Mouse (Mus musculus) erythroid progenitor cell, adult 5-6 weeks (primary cell): Measurements from ENCODE around the gene Mblac2. TPM values are rescaled to one million over a fixed set of nuclear protein-coding genes. Genes with fewer than 3 reads are reported as not detected.
A peak's percentile ranks its signal among the peaks of the same experiment; 100 is the strongest.

Source experiments
- ATAC-seq: replicated peaks from 2 replicates; pipeline ENCODE4 v1.8.0; 2016; ENCODE audit warnings: moderate number of reproducible peaks, mild to moderate bottlenecking, moderate TSS enrichment, inconsistent platforms; ENCODE audit not compliant: poor library complexity, low FRiP score, severe bottlenecking
- total RNA-seq, 2 experiments: library from RNA; stranded (forward) in 1 of 2; stranded (reverse) in 1 of 2; fragments of 150-400 nt in 1 of 2; fragments of 186-747, 209-891 nt in 1 of 2; gene quantifications; 2 replicates each; pipeline versions ENCODE4 v1.2.3 to v1.2.4; 2015 to 2017; ENCODE audit warnings: low replicate concordance in 2 of 2

The Mblac2 gene
- total RNA-seq, 2 experiments from 2014 or later: 2.1 TPM; not detected in 1

DNA sequence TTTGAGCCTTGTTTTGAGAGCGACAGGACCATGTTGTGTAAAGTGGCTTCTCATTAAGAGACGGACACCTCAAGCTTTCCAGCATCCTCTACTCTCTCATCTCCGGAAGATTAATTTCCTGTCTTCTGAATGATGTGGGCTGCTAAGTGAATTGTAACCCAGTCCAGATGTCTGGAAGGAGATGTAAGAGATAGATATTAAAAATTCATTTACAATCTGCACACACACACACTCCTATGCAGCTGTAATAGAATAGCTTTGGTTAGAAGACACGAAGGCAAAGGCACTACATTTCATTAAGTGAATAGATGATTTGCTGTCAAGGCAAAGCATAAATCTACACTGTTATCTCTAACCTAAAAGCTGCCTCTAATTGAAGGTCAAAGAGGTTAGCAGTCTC lies 18.0 kb downstream of the Mblac2 start:
- ATAC-seq: no peak

DNA sequence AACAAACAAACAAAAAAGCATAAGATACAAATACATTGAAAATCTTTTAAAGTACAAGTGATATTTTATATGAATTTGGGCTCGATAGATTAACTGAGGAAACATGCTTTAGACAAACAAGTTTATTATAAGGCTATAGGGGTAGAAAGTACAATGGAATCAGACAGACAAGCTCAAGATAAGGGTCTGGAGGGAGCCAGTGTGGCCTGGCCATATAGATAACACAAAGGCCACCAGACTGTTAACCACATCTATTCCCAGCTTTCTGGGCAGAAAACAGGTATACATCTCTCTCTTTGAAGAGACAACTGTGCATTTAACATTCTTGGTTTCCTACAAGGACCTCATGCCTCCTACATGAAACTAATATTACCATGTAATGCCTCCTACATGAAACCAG lies 19.2 kb downstream of the Mblac2 start:
- peak; percentile 52; the same call in 1 of the 2 replicates for ATAC-seq

DNA sequence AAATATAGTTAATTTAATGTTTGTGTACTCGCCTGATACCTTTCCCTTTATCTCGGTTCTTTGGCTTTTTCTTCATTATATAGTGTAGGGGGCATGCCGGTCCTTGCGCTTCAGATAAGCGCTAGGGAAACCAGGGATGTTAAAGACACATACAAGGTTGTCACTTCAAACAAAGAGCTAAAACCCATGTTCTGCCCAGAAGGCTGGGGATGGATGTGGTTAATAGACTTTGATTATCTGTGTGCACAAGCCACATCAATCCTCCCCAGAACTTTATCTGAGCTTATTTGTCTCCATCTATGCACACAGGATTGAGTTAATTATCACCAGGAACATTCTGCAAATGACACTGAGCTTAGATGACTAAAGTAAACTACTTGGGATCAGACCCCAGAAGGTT lies 25.5 kb downstream of the Mblac2 start:
- ATAC-seq: no peak

DNA sequence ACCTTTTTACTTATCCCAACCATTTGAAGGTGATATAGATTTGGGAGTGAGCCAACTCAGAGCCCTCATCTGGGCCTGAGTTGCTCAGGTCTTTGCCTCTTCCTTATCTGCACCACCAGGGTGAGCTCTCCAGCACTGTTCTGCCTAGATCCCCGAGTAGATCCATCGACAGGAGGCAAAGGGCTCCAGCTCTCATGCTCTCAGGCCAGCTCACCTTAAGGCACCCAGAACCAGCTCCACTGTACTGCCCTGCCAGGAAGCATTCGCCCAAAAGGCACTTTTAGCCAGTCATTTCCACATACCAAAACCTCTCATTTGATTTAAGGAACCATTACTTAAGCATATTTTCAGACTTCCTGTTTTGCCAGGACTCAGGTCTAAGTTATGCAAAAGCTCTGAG lies 29.8 kb downstream of the Mblac2 start:
- ATAC-seq: peak; percentile 86

- no peak for ATAC-seq
Observed at GRCm38 (mm10) chr13:81743391-81744091, 32.4 kb downstream of the Mblac2 start.

DNA sequence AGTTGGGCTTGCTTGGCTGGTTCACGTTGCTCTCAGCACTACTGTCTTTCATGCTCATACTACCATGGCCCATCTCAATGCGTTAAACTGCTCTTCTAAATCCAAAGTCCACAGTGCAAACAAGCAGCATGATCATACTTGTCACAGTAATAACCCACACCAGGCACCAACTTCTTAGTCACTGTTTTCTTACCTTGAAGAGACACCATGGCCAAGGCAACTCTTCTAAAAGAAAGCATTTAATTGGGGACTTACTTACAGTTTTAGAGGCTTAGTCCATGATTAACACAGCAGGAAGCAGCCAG lies 32.9 kb downstream of the Mblac2 start:
- no peak for ATAC-seq

GRCm38 (mm10) chr13:81754878-81755277 lies 43.7 kb downstream of the Mblac2 start:
- ATAC-seq: no peak

DNA sequence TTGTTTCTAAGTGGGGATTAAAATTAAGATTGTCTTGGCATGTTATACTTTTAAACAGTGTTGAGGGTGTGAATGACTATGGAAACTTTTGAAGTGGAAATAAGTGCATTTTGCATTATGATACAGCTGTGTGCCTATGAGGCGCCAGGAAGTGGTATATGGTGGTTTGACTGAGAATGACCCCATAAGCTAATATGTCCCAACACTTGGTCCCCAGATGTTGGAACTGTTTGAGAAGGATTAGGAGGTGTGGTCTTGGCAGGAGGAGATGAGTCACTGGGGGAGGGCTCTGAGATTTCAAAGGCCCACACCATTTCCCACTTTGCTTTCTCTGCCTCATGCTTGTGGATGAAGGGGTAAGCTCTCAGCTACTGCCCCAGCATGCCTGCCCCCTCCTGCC lies 44.2 kb downstream of the Mblac2 start:
- no peak for ATAC-seq

DNA sequence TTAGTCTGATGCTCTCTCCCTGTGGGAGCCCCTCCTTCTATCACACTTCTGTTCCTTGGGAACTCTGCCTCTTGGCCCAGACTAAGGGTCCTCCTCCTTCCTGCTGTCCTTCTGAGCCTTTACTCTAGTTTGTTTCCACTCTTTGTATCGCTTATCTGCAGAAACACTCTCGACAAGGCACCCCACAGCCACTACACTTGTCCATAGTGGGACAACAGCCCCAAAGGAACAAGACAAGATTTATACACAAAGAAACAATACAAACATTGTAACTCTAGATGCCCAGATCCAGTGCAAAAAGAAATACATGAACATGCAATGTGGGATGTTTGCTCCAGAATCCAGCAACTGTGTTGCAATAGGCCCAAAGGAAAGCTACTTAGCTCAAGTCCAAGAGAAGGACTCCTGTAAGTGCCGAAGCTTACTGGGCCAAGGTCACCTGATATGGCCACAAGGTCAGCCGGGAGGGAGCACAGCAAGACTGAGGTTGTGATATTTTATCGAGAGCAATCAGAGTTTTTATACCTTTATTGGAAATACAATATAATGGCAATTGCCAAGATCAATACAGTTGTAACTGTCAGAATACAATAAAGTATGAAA lies 46.0 kb downstream of the Mblac2 start:
- ATAC-seq: no peak

DNA sequence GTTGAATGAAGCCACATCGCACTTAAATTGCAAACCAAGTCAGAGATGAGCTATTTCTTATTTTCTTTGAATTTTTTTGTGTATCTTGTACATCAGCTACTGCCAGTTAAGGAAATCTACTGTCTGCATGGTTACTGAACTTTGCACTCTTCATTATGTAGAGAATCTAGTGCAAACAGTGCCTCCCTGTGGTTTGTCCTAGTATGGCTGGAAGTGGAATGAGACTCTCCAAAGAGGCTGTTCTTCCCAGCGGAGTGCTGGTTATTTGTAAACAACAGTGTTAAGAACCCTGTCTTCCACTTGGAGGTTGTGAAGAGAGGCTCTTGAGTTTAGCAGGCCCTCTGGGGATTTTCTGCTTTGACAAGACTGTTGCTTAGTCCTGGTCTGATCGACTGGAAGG lies 49.2 kb downstream of the Mblac2 start:
- ATAC-seq: no peak

DNA sequence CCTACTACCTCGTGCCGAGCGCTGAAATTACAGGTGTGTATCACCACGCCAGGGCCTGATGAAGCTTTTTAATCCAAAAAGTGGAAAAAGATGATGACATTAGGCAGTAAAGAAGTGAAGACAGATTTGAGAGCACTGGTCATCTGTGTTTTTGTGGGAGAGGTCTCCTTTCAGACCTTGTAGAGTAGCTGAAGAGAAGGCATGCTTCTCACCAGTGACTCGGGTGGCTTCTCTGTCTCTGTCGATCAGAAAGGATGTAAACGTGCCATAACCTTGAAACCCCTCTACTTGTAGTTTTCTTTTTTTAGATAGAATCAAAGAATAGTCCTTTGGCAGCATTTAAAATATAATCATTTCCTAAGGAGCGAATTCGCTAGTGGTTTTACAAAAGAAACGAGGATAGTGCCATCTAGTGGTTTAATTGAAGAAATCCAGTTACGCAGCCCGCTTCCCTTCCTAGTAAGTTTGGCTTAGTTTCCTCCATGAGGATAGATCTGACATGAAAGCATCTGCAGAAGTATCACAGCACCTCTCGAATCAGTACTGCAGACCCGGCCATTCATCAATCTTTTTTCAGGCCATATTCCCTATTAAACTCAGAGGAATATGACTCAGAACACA lies 50.5 kb downstream of the Mblac2 start:
- peak; percentile 70; the same call in 1 of the 2 replicates for ATAC-seq

- ATAC-seq: no peak
Observed at GRCm38 (mm10) chr13:81764173-81764572, 53.0 kb downstream of the Mblac2 start.

DNA sequence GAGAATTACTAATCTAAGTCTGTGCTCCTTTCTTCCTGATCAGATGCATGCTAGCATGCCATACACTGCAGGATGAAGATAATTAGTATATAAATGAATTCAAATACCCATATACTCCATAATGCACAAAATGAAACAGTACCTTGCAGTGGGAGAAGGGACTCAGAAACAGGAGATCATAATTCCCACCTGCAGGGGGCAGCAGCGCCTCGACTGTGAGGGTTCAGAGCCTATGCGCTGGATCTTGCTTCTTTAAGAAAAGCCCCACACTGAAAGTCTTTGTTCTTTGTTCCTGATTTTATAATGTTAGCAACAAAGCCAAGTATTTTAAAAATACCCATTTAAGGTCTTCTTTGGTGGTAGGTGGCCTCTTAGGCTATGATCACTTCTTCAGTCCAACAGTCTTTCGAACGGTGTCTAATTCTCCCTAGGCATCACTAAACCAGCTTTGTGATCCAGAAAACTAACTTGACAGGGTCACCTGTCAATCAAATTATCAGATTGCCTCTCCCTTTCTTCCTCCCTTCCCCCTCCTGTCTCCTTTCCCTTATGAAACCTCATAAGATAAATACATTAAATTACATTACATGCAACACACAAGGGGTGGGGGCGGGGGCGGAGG lies 56.0 kb downstream of the Mblac2 start:
- peak; percentile 61; the same call in 1 of the 2 replicates for ATAC-seq

GRCm38 (mm10) chr13:81776217-81776616 lies 65.1 kb downstream of the Mblac2 start:
- no peak for ATAC-seq

DNA sequence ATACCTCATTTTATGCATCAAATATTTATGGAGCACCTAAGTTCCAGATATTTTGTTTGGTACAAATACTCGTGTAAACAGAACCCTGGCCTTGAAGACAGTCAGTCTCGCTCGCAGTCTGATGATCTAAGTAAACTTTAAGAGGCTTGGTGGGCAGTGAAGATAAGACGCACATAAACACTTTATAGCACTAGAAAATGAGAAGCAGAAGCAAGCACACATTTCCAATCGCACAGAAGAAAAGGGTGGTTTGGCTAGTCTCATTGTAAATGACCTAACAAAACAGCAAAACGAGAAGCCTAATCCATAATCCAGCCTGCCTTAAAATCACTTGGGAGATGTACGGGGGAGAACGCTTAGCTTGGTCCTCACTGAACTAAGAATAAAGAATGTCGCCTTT lies 71.3 kb downstream of the Mblac2 start:
- ATAC-seq: 0 out of 2 replicates have a peak, but pooled peaks have one; percentile 1

DNA sequence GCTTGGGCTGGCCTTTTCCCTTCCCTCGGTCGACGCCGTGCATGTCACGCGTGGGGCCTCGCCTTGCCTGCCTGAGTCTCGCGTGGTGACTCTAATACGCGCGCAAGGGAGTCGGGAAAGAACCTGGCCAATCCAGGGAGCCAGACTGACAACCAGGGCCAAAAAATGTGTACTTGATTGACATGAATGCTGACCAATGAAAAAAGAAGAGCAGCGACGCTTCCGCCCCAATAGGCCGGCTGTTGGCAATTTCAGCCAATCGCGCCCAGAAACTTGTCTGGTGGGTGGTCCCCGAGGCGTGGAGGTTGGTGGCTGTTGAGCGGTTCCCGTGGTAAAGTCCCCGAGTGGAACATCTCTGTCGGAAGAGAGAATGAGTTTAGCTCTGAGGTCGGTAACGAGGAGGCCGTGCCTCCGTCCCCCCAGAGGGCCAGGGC lies 71.8 kb downstream of the Mblac2 start, which contains the start of gene Cetn3:
Gene Cetn3 (plus strand): TSS at position 107 of the 434 bp plus-strand sequence.
- peak; percentile 88 for ATAC-seq

DNA sequence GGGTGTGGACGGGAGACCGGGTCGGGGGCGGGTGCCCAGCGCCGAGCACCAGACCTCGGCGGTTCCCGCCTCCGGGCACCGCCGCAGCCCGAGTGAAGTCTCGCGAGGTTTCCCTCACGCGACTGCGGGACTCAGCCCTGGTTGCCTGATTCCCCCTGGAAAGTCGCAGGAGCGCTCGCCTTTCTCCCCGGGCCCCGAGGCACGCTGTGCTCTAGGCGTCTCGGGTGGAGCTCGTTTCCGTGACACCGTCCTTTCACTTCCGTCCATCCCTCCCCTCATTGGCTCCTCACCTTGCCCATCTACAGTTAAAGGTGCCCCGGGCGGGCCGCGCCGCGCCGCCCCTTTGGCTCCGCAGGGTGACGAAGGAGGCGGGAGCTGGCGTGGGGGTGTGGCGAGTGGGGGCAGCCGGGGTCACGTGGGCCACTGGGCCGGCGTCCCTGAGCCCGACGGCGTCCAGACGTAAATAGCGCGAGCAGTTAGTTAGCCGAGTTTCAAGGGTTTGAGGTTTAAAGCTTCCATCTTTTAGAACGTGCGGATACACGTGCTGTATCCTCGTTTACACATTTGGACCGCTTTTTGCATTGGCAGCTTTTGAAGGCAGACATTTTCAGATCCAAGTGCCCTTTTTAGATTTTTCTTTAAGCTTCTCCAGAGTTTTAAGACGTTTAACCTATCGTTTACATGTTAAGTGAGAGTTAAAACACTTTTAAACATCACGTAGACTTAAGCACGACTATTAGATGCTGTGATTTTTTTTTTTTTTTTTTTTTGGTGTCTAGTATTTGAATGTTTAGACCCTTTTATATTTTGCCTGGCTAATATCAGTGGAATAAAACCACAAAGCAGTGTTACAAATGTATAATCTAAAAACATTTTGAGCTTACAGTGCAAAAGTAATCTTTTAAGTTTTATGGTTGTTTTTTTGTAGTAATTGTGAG lies 72.5 kb downstream of the Mblac2 start:
- peak; percentile 91 for ATAC-seq

DNA sequence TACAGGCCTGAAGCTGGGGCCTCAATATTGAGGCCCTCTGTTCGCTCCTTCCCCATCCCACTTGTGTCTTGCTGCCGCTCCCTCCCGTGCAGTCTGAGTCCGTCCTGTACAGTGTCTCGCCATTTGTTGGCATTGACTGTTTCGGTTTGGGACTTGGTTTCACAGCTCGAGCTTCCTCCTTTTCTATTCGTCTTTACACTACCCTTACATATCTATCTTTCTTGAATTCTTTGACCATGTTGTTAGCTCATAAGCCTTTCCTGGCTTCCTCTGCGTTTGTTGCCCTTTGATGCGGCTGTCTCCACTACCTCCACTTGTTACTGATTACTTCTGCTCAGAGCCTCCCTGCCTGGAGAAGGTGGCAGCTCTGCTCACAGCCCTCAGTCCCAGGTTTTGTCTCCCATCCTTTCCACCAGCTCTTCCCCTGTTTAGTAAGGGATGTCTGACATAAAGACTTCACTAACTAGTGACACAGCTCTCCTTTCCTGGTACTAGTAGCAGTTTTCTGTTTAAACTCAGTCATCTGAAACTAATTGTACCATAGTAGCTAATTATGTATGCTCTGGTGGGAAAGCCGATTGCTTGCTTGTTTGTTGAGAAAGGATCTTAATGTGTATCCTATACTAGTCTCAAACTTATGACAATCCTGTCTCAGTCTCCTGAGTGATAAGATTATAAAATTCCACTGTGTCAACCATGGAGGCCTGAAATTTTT lies 74.8 kb downstream of the Mblac2 start:
- ATAC-seq: no peak

DNA sequence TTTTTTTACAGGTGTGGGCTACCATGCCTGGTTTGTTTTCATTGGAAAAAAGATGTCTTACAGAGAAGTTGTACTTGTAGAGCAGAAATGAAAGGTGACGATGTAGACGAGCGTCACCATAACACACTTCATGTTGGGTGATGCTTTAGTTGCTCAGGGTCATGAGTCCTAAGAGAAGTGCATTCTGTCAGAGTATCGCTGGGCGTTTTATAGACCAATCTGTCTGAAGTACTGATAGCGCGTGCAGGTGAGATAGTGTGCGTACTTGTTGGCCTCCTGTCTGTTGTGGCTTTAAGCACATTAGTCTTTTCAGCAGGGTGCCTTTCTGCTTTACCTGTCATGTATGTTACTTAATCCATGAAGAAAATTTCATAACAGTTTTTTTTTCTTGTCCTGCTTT lies 79.0 kb downstream of the Mblac2 start:
- ATAC-seq: no peak
